In the genomic region with DNA sequence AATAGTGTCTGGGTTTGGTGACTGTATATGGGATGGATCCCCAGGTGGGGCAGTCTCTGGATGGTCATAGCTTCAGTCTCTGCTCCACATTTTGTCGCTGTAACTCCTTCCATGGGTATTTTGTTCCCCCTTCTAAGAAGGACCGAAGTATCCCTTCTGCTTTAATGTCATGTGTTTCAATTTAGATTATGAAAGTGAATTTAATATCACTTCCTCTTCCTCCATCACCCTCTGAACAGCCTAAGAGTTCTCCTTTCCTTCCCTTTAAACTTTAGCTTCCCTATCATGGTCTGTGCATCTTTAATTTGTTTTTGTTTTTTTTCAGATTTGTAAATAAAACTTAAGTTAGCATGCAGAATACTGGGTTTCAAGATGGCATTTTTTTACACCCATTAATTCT, we compare ENCODE assay signal across 23 mouse cellular contexts.
"Had no signal": no experiment of that assay in that cellular context is flagged by ENCODE, and none has a peak within 500 bp of the region (broad histone marks: within the 10 kb centered on the region; RNA-seq: fewer than 3 reads in every experiment).

No protein-coding gene starts in this region.

- H3K4me1 ChIP-seq: heart, embryonic 10.5 days; heart, embryonic 12.5 days; liver, embryonic 12.5 days had no signal

- H3K9me3 ChIP-seq: heart, embryonic 10.5 days; heart, embryonic 12.5 days; hindbrain, embryonic 10.5 days; hindbrain, embryonic 12.5 days; limb, embryonic 13.5 days; limb, embryonic 15.5 days; liver, embryonic 12.5 days had no signal

- DNase-seq: gastrocnemius, postnatal 14 days; gastrocnemius, postnatal 36 days; heart, adult 18-20 months; heart, postnatal 10 days; heart, postnatal 4 days; kidney, adult 11 months; kidney, adult 8-10 months; kidney, postnatal 10 days; kidney, postnatal 25 days; kidney, postnatal 4 days; layer of hippocampus, postnatal 36 days; left cerebral cortex, postnatal 4 days had no signal

- H3K9ac ChIP-seq: heart, embryonic 12.5 days; hindbrain, embryonic 12.5 days; hindbrain, embryonic 14.5 days; limb, embryonic 13.5 days; limb, embryonic 15.5 days; liver, embryonic 12.5 days had no signal

- H3K4me2 ChIP-seq: heart, embryonic 12.5 days; hindbrain, embryonic 12.5 days; hindbrain, embryonic 14.5 days; limb, embryonic 13.5 days; limb, embryonic 15.5 days; liver, embryonic 12.5 days had no signal

- H3K4me3 ChIP-seq: heart, embryonic 10.5 days; heart, embryonic 12.5 days; hindbrain, embryonic 10.5 days; hindbrain, embryonic 12.5 days; layer of hippocampus, adult 2 months; limb, embryonic 13.5 days; limb, embryonic 15.5 days; liver, embryonic 12.5 days had no signal

- H3K27me3 ChIP-seq: heart, embryonic 12.5 days; hindbrain, embryonic 12.5 days; limb, embryonic 13.5 days; limb, embryonic 15.5 days; liver, embryonic 12.5 days had no signal

- ATAC-seq: hindbrain, embryonic 16.5 days; intestine, embryonic 16.5 days; liver, embryonic 12.5 days had no signal

- H3K27ac ChIP-seq: heart, embryonic 10.5 days; hindbrain, embryonic 10.5 days; hindbrain, embryonic 12.5 days; hindbrain, embryonic 14.5 days; layer of hippocampus, adult 2 months; limb, embryonic 13.5 days; limb, embryonic 15.5 days; liver, embryonic 12.5 days had no signal

- H3K36me3 ChIP-seq: heart, embryonic 10.5 days; heart, embryonic 12.5 days; hindbrain, embryonic 10.5 days; hindbrain, embryonic 12.5 days; limb, embryonic 13.5 days; limb, embryonic 15.5 days; liver, embryonic 12.5 days had no signal
